Mouse (Mus musculus): ENCODE results near the gene Mylk. TPM values are rescaled to one million over a fixed set of nuclear protein-coding genes. Genes with fewer than 3 reads are reported as not detected.

The Mylk gene
- total RNA-seq, 2 experiments from 2014 or later: 46.5 to 48.0 TPM

GRCm38 (mm10) chr16:34902761-34903160 is 157.8 kb downstream of the Mylk start:
- DNase-seq: no peak

GRCm38 (mm10) chr16:34904876-34905275 is 159.9 kb downstream of the Mylk start:
- DNase-seq: no peak

GRCm38 (mm10) chr16:34909437-34909836 is 164.4 kb downstream of the Mylk start:
- no peak for DNase-seq

- DNase-seq: no peak
Measured at GRCm38 (mm10) chr16:34917373-34917900, 172.4 kb downstream of the Mylk start.

- peak; percentile 56 for DNase-seq
Measured at GRCm38 (mm10) chr16:34920182-34920581, 175.2 kb downstream of the Mylk start.

- DNase-seq: no peak
Measured at GRCm38 (mm10) chr16:34920868-34921267, 175.9 kb downstream of the Mylk start.

- no peak for DNase-seq
Measured at GRCm38 (mm10) chr16:34921319-34921718, 176.3 kb downstream of the Mylk start.

GRCm38 (mm10) chr16:34923630-34924029 is 178.6 kb downstream of the Mylk start:
- DNase-seq: no peak

GRCm38 (mm10) chr16:34924324-34924723 is 179.3 kb downstream of the Mylk start:
- DNase-seq: no peak

GRCm38 (mm10) chr16:34924937-34925618 is 180.1 kb downstream of the Mylk start:
- DNase-seq: peak; percentile 85

- peak; percentile 64 for DNase-seq
Measured at GRCm38 (mm10) chr16:34926531-34927435, 181.8 kb downstream of the Mylk start.

- no peak for DNase-seq
Measured at GRCm38 (mm10) chr16:34929686-34930085, 184.7 kb downstream of the Mylk start.

- no peak for DNase-seq
Measured at GRCm38 (mm10) chr16:34930110-34930509, 185.1 kb downstream of the Mylk start.

- no peak for DNase-seq
Measured at GRCm38 (mm10) chr16:34931306-34931705, 186.3 kb downstream of the Mylk start.

- no peak for DNase-seq
Measured at GRCm38 (mm10) chr16:34933173-34933572, 188.2 kb downstream of the Mylk start.

GRCm38 (mm10) chr16:34934486-34934885 is 189.5 kb downstream of the Mylk start:
- no peak for DNase-seq

GRCm38 (mm10) chr16:34935514-34936338 is 190.7 kb downstream of the Mylk start:
- no peak for DNase-seq

- DNase-seq: no peak
Measured at GRCm38 (mm10) chr16:34936339-34936810, 191.4 kb downstream of the Mylk start.

GRCm38 (mm10) chr16:34937611-34938010 is 192.6 kb downstream of the Mylk start:
- DNase-seq: peak; percentile 43

- DNase-seq: no peak
Measured at GRCm38 (mm10) chr16:34938248-34938647, 193.2 kb downstream of the Mylk start.

- no peak for DNase-seq
Measured at GRCm38 (mm10) chr16:34939951-34940350, 194.9 kb downstream of the Mylk start.

GRCm38 (mm10) chr16:34940363-34940762 is 195.4 kb downstream of the Mylk start:
- DNase-seq: no peak
